Mouse (Mus musculus) heart, postnatal 36 days (tissue): Measurements from ENCODE around the gene Gm7029. TPM values are rescaled to one million over a fixed set of nuclear protein-coding genes. Genes with fewer than 3 reads are reported as not detected.
A peak's percentile ranks its signal among the peaks of the same experiment; 100 is the strongest.
"Not testable (repeated sequence)": the region's sequence is repeated elsewhere in the genome, so short reads cannot be mapped to it uniquely, and the experiment has no call there.

ENCODE experiments used
- DNase-seq, 2 experiments: peaks; one replicate each; pipeline ENCODE4 v3.0.0; 2021 to 2022
- intact Hi-C: fragments of 180-260 bp; cut with DNase I; formaldehyde crosslinking; loops from one replicate; pipeline ENCODE4 v1.15.1; 2025
- total RNA-seq, 2 experiments: library from RNA; stranded (reverse); gene quantifications; 2 replicates each; pipeline ENCODE4 v1.2.3; 2021

The Gm7029 gene
- total RNA-seq, result not detected

GRCm38 (mm10) chr17:33873537-33873936 lies at the start of gene Gm7029:
Gene Gm7029 (plus strand): TSS chr17:33873837.
- not testable (repeated sequence) for DNase-seq

GRCm38 (mm10) chr17:33824084-33824996 lies 49.3 kb upstream of the Gm7029 start, which contains the start of the genes Rps28 and Ndufa7:
Gene Rps28 (minus strand): TSS chr17:33824562.
Gene Ndufa7 (plus strand): TSS chr17:33824572.
- intact Hi-C loops, result loop anchor here (2.0 kb wide), 1 partner anchor 14 kb away; the partner anchor contains the start of gene Kank3

More at GRCm38 (mm10) chr17:33873537-33873936, at the start of gene Gm7029:
- intact Hi-C loops, result not testable (repeated sequence)

GRCm38 (mm10) chr17:33824997-33825330 lies 48.7 kb upstream of the Gm7029 start:
- not testable (repeated sequence) for DNase-seq
- intact Hi-C loops, result loop anchor here (2.0 kb wide), 1 partner anchor 14 kb away; the partner anchor contains the start of gene Kank3

More at GRCm38 (mm10) chr17:33824084-33824996, 49.3 kb upstream of the Gm7029 start, which contains the start of the genes Rps28 and Ndufa7:
- peak; percentile 99 for DNase-seq

GRCm38 (mm10) chr17:33825462-33825861 lies 48.2 kb upstream of the Gm7029 start:
- DNase-seq, result no peak
- intact Hi-C loops, result loop anchor here (2.0 kb wide), 1 partner anchor 15 kb away; the partner anchor contains the start of gene Kank3

- peak; percentile 73 to 75 for DNase-seq
- intact Hi-C loops, result loop anchor here (2.0 kb wide), 1 partner anchor 388 kb away; no protein-coding TSS in a partner anchor
These were observed 46.8 kb upstream of the Gm7029 start for GRCm38 (mm10) chr17:33826850-33827249.

GRCm38 (mm10) chr17:33828892-33829291 lies 44.7 kb upstream of the Gm7029 start:
- peak; percentile 71 to 74 for DNase-seq
- intact Hi-C loops, result no loop called here

GRCm38 (mm10) chr17:33829561-33829960 lies 44.1 kb upstream of the Gm7029 start:
- DNase-seq, result no peak
- intact Hi-C loops, result no loop called here

- intact Hi-C loops, result no loop called here
These were observed 30.5 kb upstream of the Gm7029 start, which contains the start of gene Cd320 for GRCm38 (mm10) chr17:33842966-33843795. Gene Cd320 (plus strand): TSS chr17:33843091.

GRCm38 (mm10) chr17:33844196-33844595 lies 29.4 kb upstream of the Gm7029 start:
- intact Hi-C loops, result loop anchor here (2.0 kb wide), 1 partner anchor 47 kb away; the partner anchor contains the start of gene Kifc1
- no peak for DNase-seq

More at GRCm38 (mm10) chr17:33842966-33843795, 30.5 kb upstream of the Gm7029 start, which contains the start of gene Cd320:
- DNase-seq, result peak; percentile 89 to 96

GRCm38 (mm10) chr17:33848139-33848538 lies 25.5 kb upstream of the Gm7029 start:
- no peak for DNase-seq
- intact Hi-C loops, result no loop called here

- intact Hi-C loops, result no loop called here
- no peak for DNase-seq
These were observed 22.3 kb upstream of the Gm7029 start for GRCm38 (mm10) chr17:33851331-33851730.

GRCm38 (mm10) chr17:33857816-33858215 lies 15.8 kb upstream of the Gm7029 start:
- intact Hi-C loops, result no loop called here

GRCm38 (mm10) chr17:33865330-33866030 lies 8.2 kb upstream of the Gm7029 start:
- intact Hi-C loops, result no loop called here
- DNase-seq, result peak; percentile 13 to 37

More at GRCm38 (mm10) chr17:33857816-33858215, 15.8 kb upstream of the Gm7029 start:
- DNase-seq, result no peak

GRCm38 (mm10) chr17:33874411-33874810 lies 774 bp downstream of the Gm7029 start:
- intact Hi-C loops, result no loop called here
- DNase-seq, result peak in 1 of 2 experiments; percentile 12

- intact Hi-C loops, result not testable (repeated sequence)
These were observed 2.2 kb downstream of the Gm7029 start for GRCm38 (mm10) chr17:33875797-33876196.

GRCm38 (mm10) chr17:33884320-33884719 lies 10.7 kb downstream of the Gm7029 start:
- intact Hi-C loops, DNase-seq: not testable (repeated sequence)

More at GRCm38 (mm10) chr17:33875797-33876196, 2.2 kb downstream of the Gm7029 start:
- not testable (repeated sequence) for DNase-seq

- DNase-seq, intact Hi-C loops: not testable (repeated sequence)
These were observed 14.2 kb downstream of the Gm7029 start for GRCm38 (mm10) chr17:33887802-33888201.

GRCm38 (mm10) chr17:33888230-33888629 lies 14.6 kb downstream of the Gm7029 start:
- intact Hi-C loops, DNase-seq: not testable (repeated sequence)

- intact Hi-C loops, result loop anchor here (2.0 to 5.0 kb wide), 2 partner anchors 37 to 45 kb away; partner anchors contain the start of gene Rgl2
These were observed 16.4 kb downstream of the Gm7029 start for GRCm38 (mm10) chr17:33889941-33890532.

More at GRCm38 (mm10) chr17:33889941-33890532, 16.4 kb downstream of the Gm7029 start:
- DNase-seq, result not testable (repeated sequence)
